Mouse (Mus musculus) frontal cortex, adult (tissue): ENCODE data around the gene Gm21760.
"Not testable (repeated sequence)": the region's sequence is repeated elsewhere in the genome, so short reads cannot be mapped to it uniquely, and the experiment has no call there.

Experiments
- ATAC-seq: cut with Nextera tagmentation; 2 replicates; pipeline ENCODE4 v1.9.2; 2017; ENCODE audit warnings: mild to moderate bottlenecking, moderate library complexity, mixed read lengths; ENCODE audit not compliant: low TSS enrichment

Gm21760 gene

DNA sequence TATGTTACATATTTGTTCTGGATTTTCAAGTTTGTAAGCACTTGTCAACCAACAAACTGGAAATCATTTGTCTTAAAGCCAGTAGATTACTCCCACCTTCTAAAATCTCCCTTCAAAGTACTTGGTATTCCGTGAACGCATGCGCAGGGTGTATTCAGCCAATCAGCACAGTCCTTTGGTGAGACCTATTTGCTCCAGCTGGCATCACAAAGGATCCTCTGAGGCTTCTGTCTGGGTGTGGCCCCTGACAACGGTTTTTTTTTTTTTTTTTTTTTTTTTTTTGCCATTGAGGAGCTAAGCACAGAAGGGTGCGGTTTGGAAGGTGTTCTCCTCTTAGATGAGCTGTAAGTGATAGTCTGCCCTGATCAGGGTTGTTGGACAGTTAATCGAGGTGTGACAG is at the start of gene Gm21760:
Gene Gm21760 (plus strand): TSS at position 301 of the 400 bp plus-strand sequence.
- not testable (repeated sequence) for ATAC-seq
